8 mouse cellular contexts compared by ENCODE assay signal in genomic region chr4:147425615-147426347, GRCm38 (mm10).
DNase-seq lines count a peak whose midpoint lies in the region; ATAC-seq and TF ChIP-seq lines count a peak whose summit lies in the region.
"Not testable (repeated sequence)": the region's sequence is repeated elsewhere in the genome, so short reads cannot be mapped to it uniquely, and the experiment has no call there.

No protein-coding gene starts in this region.

- TF ChIP-seq POLR2A in liver, adult 2 months (IDR thresholded peaks at IDR 0.05; ENCODE audit: extremely low read depth, insufficient read depth, low read length): not testable (repeated sequence)

- H3K27me3 ChIP-seq in forebrain, embryonic 14.5 days (replicated peaks; ENCODE audit: control insufficient read depth, insufficient read depth, low read length); heart, embryonic 16.5 days (ENCODE audit: control insufficient read depth, insufficient read depth, low read length); intestine, postnatal 0 days (replicated peaks; ENCODE audit: control insufficient read depth, insufficient read depth, low read length); liver, adult 2 months (ENCODE audit: control insufficient read depth, insufficient read depth, low read length); neural tube, embryonic 15.5 days (replicated peaks): not testable (repeated sequence)

- H3K4me2 ChIP-seq in forebrain, embryonic 14.5 days (ENCODE audit: low read length); heart, embryonic 16.5 days (ENCODE audit: low read depth, low read length); intestine, postnatal 0 days (replicated peaks; ENCODE audit: low read depth); neural tube, embryonic 15.5 days: not testable (repeated sequence)

- H3K9me3 ChIP-seq in forebrain, embryonic 14.5 days (replicated peaks; ENCODE audit: control insufficient read depth, low read length): peaks cover 50% of the 10 kb centered on the region
- H3K9me3 ChIP-seq in heart, embryonic 16.5 days (replicated peaks; ENCODE audit: control insufficient read depth, low read length): peaks cover 28% of the 10 kb centered on the region
- peaks cover 21% of the 10 kb centered on the region for H3K9me3 ChIP-seq in intestine, postnatal 0 days (ENCODE audit: control insufficient read depth)
- H3K9me3 ChIP-seq in neural tube, embryonic 15.5 days (replicated peaks): peaks cover 45% of the 10 kb centered on the region

- not testable (repeated sequence) for H3K36me3 ChIP-seq in forebrain, embryonic 14.5 days (ENCODE audit: control insufficient read depth, insufficient read depth, low read length); heart, embryonic 16.5 days (ENCODE audit: control insufficient read depth, insufficient read depth); intestine, postnatal 0 days (ENCODE audit: control insufficient read depth, insufficient read depth); liver, adult 2 months (ENCODE audit: control insufficient read depth, insufficient read depth, low read length); neural tube, embryonic 15.5 days

- peak; percentile 80 for DNase-seq in ZHBTc4 (ENCODE audit: low read depth, low spot score)
- peak; percentile 49 for DNase-seq in forebrain, embryonic 14.5 days (ENCODE audit: low spot score)
- not testable (repeated sequence) for DNase-seq in liver, adult 2 months (ENCODE audit: extremely low read depth, low read depth, low spot score)

- H3K4me1 ChIP-seq in forebrain, embryonic 14.5 days (ENCODE audit: control insufficient read depth, insufficient read depth, low read length); heart, embryonic 16.5 days (ENCODE audit: control insufficient read depth, insufficient read depth, low read length); intestine, postnatal 0 days (replicated peaks; ENCODE audit: control insufficient read depth, insufficient read depth, low read length); liver, adult 2 months (ENCODE audit: control insufficient read depth, insufficient read depth, low read length); neural tube, embryonic 15.5 days: not testable (repeated sequence)

- H3K27ac ChIP-seq in forebrain, embryonic 14.5 days (ENCODE audit: low read depth, low read length); heart, embryonic 16.5 days (ENCODE audit: low read length); intestine, postnatal 0 days (ENCODE audit: low read depth, low read length); liver, adult 2 months (replicated peaks; ENCODE audit: insufficient read depth, low read depth, low read length); neural tube, embryonic 15.5 days (replicated peaks): not testable (repeated sequence)

- not testable (repeated sequence) for H3K9ac ChIP-seq in forebrain, embryonic 14.5 days (ENCODE audit: low read length); heart, embryonic 16.5 days (ENCODE audit: low read length); intestine, postnatal 0 days (ENCODE audit: low read depth, low read length); liver, adult 2 months (ENCODE audit: low read depth, low read length); neural tube, embryonic 15.5 days (replicated peaks)

- TF ChIP-seq CTCF in intestine, postnatal 0 days (IDR thresholded peaks at IDR 0.05; ENCODE audit: low read depth): peak; percentile 63
- 0 out of 2 replicates have a peak, but pooled peaks have one; percentile 10 for TF ChIP-seq CTCF in liver, adult 2 months (IDR thresholded peaks at IDR 0.05; ENCODE audit: low read depth, low read length)

- not testable (repeated sequence) for H3K79me2 ChIP-seq in liver, adult 2 months (ENCODE audit: control insufficient read depth, insufficient read depth, low read length)

- not testable (repeated sequence) for H3K4me3 ChIP-seq in forebrain, embryonic 14.5 days (ENCODE audit: low read depth, low read length); heart, embryonic 16.5 days (ENCODE audit: low read length); intestine, postnatal 0 days (ENCODE audit: low read depth, low read length); liver, adult 2 months (ENCODE audit: insufficient read depth, low read depth, low read length); neural tube, embryonic 15.5 days (replicated peaks)

- ATAC-seq in CD4-positive, CD25-positive, alpha-beta regulatory T cell, adult 4 months: peak; percentile 22
- not testable (repeated sequence) for ATAC-seq in forebrain, embryonic 14.5 days
- 0 out of 2 replicates have a peak, but pooled peaks have one; percentile 7 for ATAC-seq in heart, embryonic 16.5 days (replicated peaks; ENCODE audit: extremely low read depth, insufficient read depth, low FRiP score)
- ATAC-seq in intestine, postnatal 0 days: 0 out of 2 replicates have a peak, but pooled peaks have one; percentile 4
- ATAC-seq in megakaryocyte, adult 5-6 weeks (ENCODE audit: poor library complexity, severe bottlenecking): peak; percentile 22; the same call in 1 of the 2 replicates
- ATAC-seq in neural tube, embryonic 15.5 days (ENCODE audit: low FRiP score): peak; percentile 38; the same call in 1 of the 2 replicates

- WGBS in forebrain, embryonic 14.5 days: 58% methylated on average over 5 of the region's 5 CpGs
- 42% methylated on average over 5 of the region's 5 CpGs for WGBS in heart, embryonic 16.5 days
- WGBS in intestine, postnatal 0 days: 50% methylated on average over 5 of the region's 5 CpGs
- 46% methylated on average over 5 of the region's 5 CpGs for WGBS in liver, adult 2 months
- 57% methylated on average over 5 of the region's 5 CpGs for WGBS in neural tube, embryonic 15.5 days
